Mouse (Mus musculus) MEL (cell line): Measurements from ENCODE around the gene Slc12a1.

ENCODE experiments used
- BHLHE40 ChIP-seq: IDR thresholded peaks from 2 replicates; pipeline ENCODE4 v1.6.1; 2012; ENCODE audit warnings: low read depth, mild to moderate bottlenecking, inconsistent platforms, low read length, improper control_type of control experiment, borderline replicate concordance
- CTCF ChIP-seq, 3 experiments: IDR thresholded peaks in 2 of 3; conservative IDR thresholded peaks in 1 of 3; 2 replicates each; pipeline ENCODE4 v1.5.1; 2011 to 2012; ENCODE audit warnings: low read length in 3 of 3, low read depth in 2 of 3, mild to moderate bottlenecking in 2 of 3, improper control_type of control experiment in 1 of 3, inconsistent platforms in 1 of 3, mixed read lengths in 1 of 3, moderate library complexity in 1 of 3; ENCODE audit not compliant: control insufficient read depth in 1 of 3, insufficient read depth in 1 of 3, poor library complexity in 1 of 3, severe bottlenecking in 1 of 3
- E2F4 ChIP-seq: IDR thresholded peaks from 2 replicates; pipeline ENCODE4 v1.6.1; 2011; ENCODE audit warnings: low read depth, low read length, improper control_type of control experiment, borderline replicate concordance
- EP300 ChIP-seq, 2 experiments: IDR thresholded peaks; 2 replicates each; pipeline ENCODE4 v1.6.1; 2011; ENCODE audit warnings: improper control_type of control experiment in 2 of 2, low read length in 2 of 2, low read depth in 1 of 2, mild to moderate bottlenecking in 1 of 2
- ETS1 ChIP-seq: IDR thresholded peaks from 2 replicates; pipeline ENCODE4 v1.6.1; 2012; ENCODE audit warnings: low read depth, mild to moderate bottlenecking, inconsistent platforms, low read length, improper control_type of control experiment, moderate library complexity
- JUND ChIP-seq: IDR thresholded peaks from 2 replicates; pipeline ENCODE4 v1.6.1; 2011; ENCODE audit warnings: low read depth, mild to moderate bottlenecking, improper control_type of control experiment, low read length
- MEF2A ChIP-seq: IDR thresholded peaks from 2 replicates; pipeline ENCODE4 v1.6.1; 2014; ENCODE audit warnings: low read depth, mild to moderate bottlenecking, inconsistent platforms, low read length, improper control_type of control experiment; ENCODE audit not compliant: poor library complexity, insufficient replicate concordance, severe bottlenecking; ENCODE audit errors: extremely low read depth
- NELFE ChIP-seq: IDR thresholded peaks from 2 replicates; pipeline ENCODE4 v1.6.1; 2011; ENCODE audit warnings: low read depth, low read length, improper control_type of control experiment
- POLR2A ChIP-seq, 2 experiments: IDR thresholded peaks; 2 replicates each; pipeline ENCODE4 v1.6.1; 2011 to 2012; ENCODE audit warnings: low read length in 2 of 2, mild to moderate bottlenecking in 2 of 2, control low read depth in 1 of 2, improper control_type of control experiment in 1 of 2, low read depth in 1 of 2, moderate library complexity in 1 of 2; ENCODE audit not compliant: control insufficient read depth in 1 of 2, insufficient read depth in 1 of 2, poor library complexity in 1 of 2
- RAD21 ChIP-seq: IDR thresholded peaks from 2 replicates; pipeline ENCODE4 v1.6.1; 2011; ENCODE audit warnings: mild to moderate bottlenecking, low read depth, low read length, improper control_type of control experiment
- TCF12 ChIP-seq: IDR thresholded peaks from 2 replicates; pipeline ENCODE4 v1.6.1; 2014; ENCODE audit warnings: low read depth, mild to moderate bottlenecking, inconsistent platforms, low read length, improper control_type of control experiment, moderate library complexity
- UBTF ChIP-seq: IDR thresholded peaks from 2 replicates; pipeline ENCODE4 v1.6.1; 2012; ENCODE audit warnings: low read depth, mild to moderate bottlenecking, inconsistent platforms, low read length, improper control_type of control experiment, moderate library complexity, borderline replicate concordance; ENCODE audit not compliant: insufficient read depth
- USF2 ChIP-seq, 2 experiments: IDR thresholded peaks; 2 replicates each; pipeline ENCODE4 v1.6.1; 2011 to 2012; ENCODE audit warnings: improper control_type of control experiment in 2 of 2, low read length in 2 of 2, borderline replicate concordance in 1 of 2, inconsistent platforms in 1 of 2, low read depth in 1 of 2, mild to moderate bottlenecking in 1 of 2; ENCODE audit not compliant: insufficient read depth in 1 of 2
- ZNF384 ChIP-seq: IDR thresholded peaks from 2 replicates; pipeline ENCODE4 v1.6.1; 2012; ENCODE audit warnings: low read depth, mild to moderate bottlenecking, inconsistent platforms, low read length, improper control_type of control experiment

GRCm38 (mm10) chr2:125268876-125269275 lies 116.6 kb downstream of the Slc12a1 start:
- no peak for TF ChIP-seq UBTF
- TF ChIP-seq POLR2A (IDR thresholded peaks at IDR 0.05; ENCODE audit: control insufficient read depth in 1 of 2, insufficient read depth in 1 of 2, low read depth in 1 of 2, low read length in 2 of 2, poor library complexity in 1 of 2) = no peak
- no peak for TF ChIP-seq EP300 (IDR thresholded peaks at IDR 0.05; ENCODE audit: low read depth in 1 of 2, low read length in 2 of 2)
- no peak for TF ChIP-seq USF2 (IDR thresholded peaks at IDR 0.05; ENCODE audit: borderline replicate concordance in 1 of 2, insufficient read depth in 1 of 2, low read depth in 1 of 2, low read length in 2 of 2)
- no peak for TF ChIP-seq E2F4
- no peak for TF ChIP-seq CTCF (IDR thresholded peaks at IDR 0.05 in 2 of 3, conservative IDR thresholded peaks at IDR 0.05 in 1 of 3; ENCODE audit: control insufficient read depth in 1 of 3, insufficient read depth in 1 of 3, low read depth in 2 of 3, low read length in 3 of 3, poor library complexity in 1 of 3, severe bottlenecking in 1 of 3)
- TF ChIP-seq ZNF384 = no peak
- TF ChIP-seq TCF12 = no peak
- no peak for TF ChIP-seq BHLHE40
- TF ChIP-seq NELFE = no peak
- no peak for TF ChIP-seq JUND
- no peak for TF ChIP-seq ETS1
- no peak for TF ChIP-seq MEF2A
- no peak for TF ChIP-seq RAD21
